Mouse (Mus musculus) testis, adult 2 months (tissue): ENCODE measurements at regions not wholly inside any gene's neighbourhood (a gene's known extent, or its start where the extent isn't known, plus 50 kb on each side); places are given as distances from the start of the nearest gene placed in this dataset.

ENCODE experiments used
- CTCF ChIP-seq: fragments of 200-500 bp; IDR thresholded peaks from 2 replicates; pipeline ENCODE4 v1.5.1; 2012; ENCODE audit warnings: low read depth, mild to moderate bottlenecking, inconsistent platforms, low read length, moderate library complexity; ENCODE audit not compliant: control insufficient read depth, insufficient read depth, insufficient replicate concordance
- POLR2A ChIP-seq: fragments of 200-500 bp; IDR thresholded peaks from 2 replicates; pipeline ENCODE4 v1.6.1; 2012; ENCODE audit warnings: low read depth, mild to moderate bottlenecking, inconsistent platforms, low read length, moderate library complexity; ENCODE audit not compliant: control insufficient read depth

GRCm38 (mm10) chr8:37150286-37150685 lies 156.9 kb downstream of the AI429214 start:
- TF ChIP-seq CTCF: no peak
- TF ChIP-seq POLR2A: no peak
